Mouse (Mus musculus) left cerebral cortex, adult 8-10 months (tissue): ENCODE data around the gene Arhgap8. TPM values are rescaled to one million over a fixed set of nuclear protein-coding genes. Genes with fewer than 3 reads are reported as not detected.

Experiments used
- DNase-seq, 2 experiments: peaks; one replicate each; pipeline ENCODE4 v3.0.0; 2022; ENCODE audit warnings: low spot score in 2 of 2
- total RNA-seq, 4 experiments: library from RNA; stranded (reverse); gene quantifications; 2 replicates each; pipeline ENCODE4 v1.2.4; 2022

The Arhgap8 gene
- total RNA-seq, 4 experiments from 2014 or later: 0.26 to 0.28 TPM; not detected in 2

DNA sequence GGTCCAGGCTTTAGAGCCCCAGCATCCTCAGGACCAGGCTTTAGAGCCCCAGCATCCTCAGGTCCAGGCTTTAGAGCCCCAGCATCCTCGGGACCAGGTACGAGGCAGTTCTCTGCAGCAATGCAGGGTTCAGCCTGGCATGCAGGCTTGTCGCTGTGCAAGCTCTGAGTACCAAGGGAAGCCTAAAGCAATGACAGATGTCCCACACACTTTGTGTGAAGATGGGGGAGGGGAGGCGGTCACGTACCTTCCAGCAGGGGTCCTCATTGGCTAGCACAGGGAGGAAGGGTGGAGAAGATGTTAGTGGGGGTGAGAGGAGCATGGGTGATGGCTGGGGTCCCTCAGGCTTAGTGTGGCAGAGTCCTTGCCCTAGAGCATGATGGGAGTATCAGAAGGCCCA is 73.8 kb downstream of the Arhgap8 start:
- DNase-seq: no peak

GRCm38 (mm10) chr15:84800132-84800531 is 80.3 kb downstream of the Arhgap8 start:
- no peak for DNase-seq

GRCm38 (mm10) chr15:84803685-84804084 is 83.8 kb downstream of the Arhgap8 start:
- peak in 1 of 2 experiments; percentile 60 for DNase-seq

- DNase-seq: no peak
Observed at GRCm38 (mm10) chr15:84809275-84809952, 89.6 kb downstream of the Arhgap8 start.

DNA sequence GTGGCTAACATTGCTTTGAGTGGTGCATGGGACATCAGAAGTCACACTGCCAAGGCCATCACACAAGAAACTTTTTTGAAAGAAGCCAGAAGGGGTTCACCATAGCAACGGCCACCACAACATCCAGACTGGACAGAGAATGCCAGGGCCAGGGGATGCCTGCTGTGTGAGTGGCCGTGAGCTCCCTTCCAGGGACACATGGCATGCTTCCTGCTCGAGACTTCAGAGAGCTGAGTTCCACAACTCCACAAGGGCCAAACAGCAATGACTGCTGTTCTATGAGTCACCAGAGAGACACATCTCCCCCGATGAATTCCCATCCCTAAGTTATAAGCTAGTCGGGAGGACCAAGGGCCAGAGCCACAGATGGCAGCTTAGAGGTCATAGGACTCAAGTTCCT is 91.3 kb downstream of the Arhgap8 start:
- no peak for DNase-seq

- DNase-seq: peak; percentile 7 to 49
Observed at GRCm38 (mm10) chr15:84812831-84813357, 93.0 kb downstream of the Arhgap8 start.

DNA sequence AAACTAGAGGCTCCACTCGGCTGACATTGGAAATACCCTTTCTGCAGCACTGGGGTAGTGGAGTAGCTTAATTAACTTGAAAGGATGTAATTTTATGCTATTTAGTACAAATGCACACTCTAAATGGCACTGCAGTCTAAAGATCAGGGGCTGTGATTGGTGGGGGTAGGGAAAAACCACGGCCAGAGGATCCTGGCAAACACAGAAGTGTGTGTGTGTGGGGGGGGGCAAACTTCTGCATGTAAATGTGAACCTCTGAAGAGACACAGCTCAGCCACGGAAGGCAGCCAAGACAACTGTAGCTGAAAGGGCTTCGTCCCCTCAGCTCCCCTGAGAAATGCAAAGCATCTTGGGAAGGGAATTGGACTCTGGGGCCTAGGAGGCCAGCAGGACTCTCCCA is 95.3 kb downstream of the Arhgap8 start:
- no peak for DNase-seq

DNA sequence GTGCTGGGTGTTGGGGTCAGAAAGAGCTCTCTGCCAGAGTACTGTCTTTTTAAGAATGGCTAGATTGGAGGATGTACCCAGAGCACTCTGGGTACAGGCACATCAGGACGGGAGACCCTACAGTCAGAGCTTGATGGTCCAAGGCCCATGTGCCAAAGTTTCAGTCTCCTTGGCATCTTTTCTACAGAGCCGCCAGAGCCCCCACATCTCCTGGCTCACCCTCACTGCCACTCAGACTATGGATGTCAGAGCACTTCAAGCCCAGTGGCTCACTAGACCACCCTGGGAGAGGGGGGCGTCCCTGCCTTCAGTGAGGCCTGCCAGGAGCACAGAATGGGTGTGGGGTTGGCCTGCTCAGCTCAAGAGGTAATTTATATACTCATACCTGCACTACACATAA is 97.7 kb downstream of the Arhgap8 start:
- DNase-seq: no peak

DNA sequence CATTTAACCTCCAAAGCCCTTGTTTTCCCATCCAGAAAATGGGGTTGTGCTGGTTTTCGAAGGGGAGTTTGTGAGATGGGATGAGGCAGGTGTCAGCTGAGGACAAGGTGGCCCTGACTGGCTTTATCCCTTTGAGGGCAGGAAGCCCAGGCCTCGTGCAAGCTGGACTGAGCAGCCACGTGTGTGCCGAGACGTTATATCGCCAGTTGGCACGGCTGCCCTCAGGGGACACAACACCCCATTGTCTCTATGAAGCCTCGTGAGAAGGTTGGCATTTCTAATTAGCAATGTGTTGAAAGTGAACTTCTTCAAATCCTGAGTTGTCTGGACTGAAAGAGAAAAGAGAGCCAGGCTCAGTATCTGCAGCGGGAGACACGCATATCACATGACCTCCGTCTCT is 98.4 kb downstream of the Arhgap8 start:
- no peak for DNase-seq

DNA sequence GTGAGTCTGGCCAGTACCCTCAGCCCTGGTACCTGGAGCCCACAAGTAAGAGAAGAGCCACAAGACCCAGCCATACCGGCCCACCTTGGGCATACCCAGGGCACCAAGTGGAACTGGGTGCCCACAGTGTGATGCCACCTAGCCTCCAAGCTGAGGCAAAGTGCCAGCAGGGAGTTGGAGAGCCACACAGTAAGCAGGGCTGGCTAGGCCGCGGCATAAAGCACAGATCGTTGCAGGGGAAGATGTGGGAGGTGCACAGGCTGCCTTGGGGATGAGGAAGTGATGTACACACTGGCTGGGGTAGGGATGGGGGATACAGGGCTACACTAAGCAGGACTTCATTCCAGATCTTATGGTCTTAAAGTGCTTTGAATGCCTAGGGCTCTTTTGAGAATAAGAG is 101.0 kb downstream of the Arhgap8 start:
- DNase-seq: peak in 1 of 2 experiments; percentile 37

Other genes starting within 250 kb of the Arhgap8 start
- gene Rtl6, start 162.2 kb upstream of the Arhgap8 start, total RNA-seq: 10 to 100 TPM; 47.7 to 51.8 (median 50.2) TPM
- gene Prr5, start 50.4 kb upstream of the Arhgap8 start, total RNA-seq: 10 to 100 TPM in 2 of 4 experiments, 1 to 10 TPM in 2; 9.1 to 13.9 (median 10.2) TPM
- 10 to 100 TPM; 10.6 to 17.9 (median 14.5) TPM for gene Phf21b, start 136.0 kb downstream of the Arhgap8 start, total RNA-seq
- 1 to 10 TPM; 1.4 to 1.8 (median 1.7) TPM for gene Gm29666, start 200.0 kb downstream of the Arhgap8 start, total RNA-seq
- gene Nup50, start 203.4 kb downstream of the Arhgap8 start, total RNA-seq: 10 to 100 TPM; 27.8 to 30.0 (median 28.9) TPM